Mouse (Mus musculus) olfactory bulb, adult 2 months (tissue): ENCODE data around the gene Ostf1.

Experiments used
- CTCF ChIP-seq: fragments of 200-500 bp; IDR thresholded peaks from 2 replicates; pipeline ENCODE4 v1.5.1; 2012; ENCODE audit warnings: low read depth, mild to moderate bottlenecking, low read length, moderate library complexity; ENCODE audit not compliant: insufficient read depth
- POLR2A ChIP-seq: fragments of 200-500 bp; IDR thresholded peaks from 2 replicates; pipeline ENCODE4 v1.6.1; 2012; ENCODE audit warnings: mild to moderate bottlenecking, low read depth, low read length, moderate library complexity; ENCODE audit not compliant: insufficient read depth

DNA sequence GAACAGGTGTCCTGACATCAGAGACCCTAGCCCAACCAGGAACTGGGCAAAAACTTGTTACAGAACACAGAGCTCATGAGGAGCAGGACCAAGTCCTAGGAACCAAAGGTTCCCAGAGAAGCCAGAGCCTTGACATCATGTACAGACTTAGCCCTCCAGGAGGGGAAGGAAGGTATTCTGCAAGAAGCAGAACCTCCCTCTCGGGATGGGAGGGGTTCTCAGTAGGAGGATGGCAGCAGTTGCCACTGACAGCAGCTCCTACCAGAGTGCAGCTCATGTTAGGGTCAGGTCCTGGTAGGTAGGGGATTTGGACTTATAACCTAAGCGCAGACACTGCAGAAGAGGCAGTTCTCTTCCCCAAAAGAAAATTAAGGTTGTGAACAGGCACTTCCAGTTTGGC is 7.7 kb downstream of the Ostf1 start:
- TF ChIP-seq CTCF (no peak), POLR2A (no peak)
